Mouse (Mus musculus): ENCODE data around the gene Bcar1.

DNA sequence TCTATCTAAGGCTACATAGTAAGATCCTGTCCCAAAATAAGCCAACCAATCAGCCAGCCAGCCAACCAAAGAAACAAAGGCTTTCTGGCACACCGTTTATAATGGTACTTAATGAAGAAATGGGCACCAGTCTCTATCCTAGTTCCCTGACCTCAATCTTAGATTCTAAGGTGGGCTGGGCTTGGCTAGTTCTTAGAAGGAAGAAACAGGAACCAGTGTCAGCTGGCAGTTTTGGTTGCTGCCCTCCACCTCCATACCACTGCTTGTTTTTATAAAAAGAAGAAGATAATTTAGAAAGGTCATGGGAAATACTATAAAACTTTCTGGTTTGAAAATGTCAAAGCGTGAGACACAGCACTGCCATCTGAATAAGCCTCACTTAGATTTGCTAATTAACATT, 42.5 kb upstream of the Bcar1 start:
- TF ChIP-seq CTCF (IDR thresholded peaks at IDR 0.05; ENCODE audit: low read depth) = no peak
- TF ChIP-seq EP300 (optimal IDR thresholded peaks at IDR 0.05) = no peak

Measured in stomach, postnatal 0 days (tissue).